Mouse (Mus musculus) lung, postnatal 0 days (tissue): ENCODE data around the gene Prkce. TPM values are rescaled to one million over a fixed set of nuclear protein-coding genes. Genes with fewer than 3 reads are reported as not detected.

Experiments
- ATAC-seq: fragments of 200-750 bp; cut with Nextera tagmentation; 2 replicates; pipeline ENCODE4 v1.8.0; 2017; ENCODE audit warnings: moderate library complexity
- DNase-seq: peaks from one replicate; pipeline ENCODE4 v3.0.0-alpha.2; 2016; ENCODE audit warnings: low spot score
- H3K27ac ChIP-seq: fragments of 300-500 bp; sonication (generic); 2 replicates; pipeline ENCODE4 v1.5.1; 2014; ENCODE audit warnings: antibody characterized with exemption, mild to moderate bottlenecking, low read length, mixed read lengths
- H3K27me3 ChIP-seq: fragments of 300-500 bp; sonication (generic); replicated peaks from 2 replicates; pipeline ENCODE4 v1.6.1; 2014; ENCODE audit warnings: low read length, mixed read lengths; ENCODE audit not compliant: insufficient read depth
- H3K36me3 ChIP-seq: fragments of 300-500 bp; sonication (generic); 2 replicates; pipeline ENCODE4 v1.6.1; 2014; ENCODE audit warnings: low read length, mixed read lengths; ENCODE audit not compliant: insufficient read depth
- H3K4me1 ChIP-seq: fragments of 300-500 bp; sonication (generic); 2 replicates; pipeline ENCODE4 v1.6.1; 2014; ENCODE audit warnings: antibody characterized with exemption, low read depth, low read length, mixed read lengths; ENCODE audit not compliant: insufficient read depth
- H3K4me2 ChIP-seq: fragments of 300-500 bp; sonication (generic); replicated peaks from 2 replicates; pipeline ENCODE4 v1.6.1; 2014; ENCODE audit warnings: low read depth, mild to moderate bottlenecking, low read length, moderate library complexity, mixed read lengths
- H3K4me3 ChIP-seq: fragments of 300-500 bp; sonication (generic); 2 replicates; pipeline ENCODE4 v1.5.1; 2014; ENCODE audit warnings: low read depth, low read length
- H3K9ac ChIP-seq: fragments of 300-500 bp; sonication (generic); replicated peaks from 2 replicates; pipeline ENCODE4 v1.6.1; 2014; ENCODE audit warnings: low read depth, mild to moderate bottlenecking
- H3K9me3 ChIP-seq: fragments of 300-500 bp; sonication (generic); 2 replicates; pipeline ENCODE4 v1.6.1; 2016; ENCODE audit warnings: low read length, mixed read lengths
- CTCF ChIP-seq: IDR thresholded peaks from 2 replicates; pipeline ENCODE4 v1.5.1; 2016; ENCODE audit warnings: antibody characterized with exemption, mild to moderate bottlenecking
- EP300 ChIP-seq: IDR thresholded peaks from 2 replicates; pipeline ENCODE4 v1.6.1; 2016; ENCODE audit warnings: antibody characterized with exemption, mild to moderate bottlenecking, control low read depth
- WGBS: fragments of 180-500 bp; shearing (Covaris S2); extraction: QIAGEN DNeasy Blood & Tissue Kit; methylation state at CpG from one replicate; pipeline ENCODE4 v1.1.7; 2014; 5-methylcytosine and 5-hydroxymethylcytosine counted together
- polyA plus RNA-seq: library from polyadenylated mRNA; unstranded; fragments of >200 nt; fragmentation: Nextera tagmentation; extraction: Ambion mirVana; gene quantifications from 2 replicates; pipeline ENCODE4 v1.2.1, GENCODE M21; 2015

Gene Prkce
- polyA plus RNA-seq, 1 experiment from 2014 or later = 10.6 TPM

DNA sequence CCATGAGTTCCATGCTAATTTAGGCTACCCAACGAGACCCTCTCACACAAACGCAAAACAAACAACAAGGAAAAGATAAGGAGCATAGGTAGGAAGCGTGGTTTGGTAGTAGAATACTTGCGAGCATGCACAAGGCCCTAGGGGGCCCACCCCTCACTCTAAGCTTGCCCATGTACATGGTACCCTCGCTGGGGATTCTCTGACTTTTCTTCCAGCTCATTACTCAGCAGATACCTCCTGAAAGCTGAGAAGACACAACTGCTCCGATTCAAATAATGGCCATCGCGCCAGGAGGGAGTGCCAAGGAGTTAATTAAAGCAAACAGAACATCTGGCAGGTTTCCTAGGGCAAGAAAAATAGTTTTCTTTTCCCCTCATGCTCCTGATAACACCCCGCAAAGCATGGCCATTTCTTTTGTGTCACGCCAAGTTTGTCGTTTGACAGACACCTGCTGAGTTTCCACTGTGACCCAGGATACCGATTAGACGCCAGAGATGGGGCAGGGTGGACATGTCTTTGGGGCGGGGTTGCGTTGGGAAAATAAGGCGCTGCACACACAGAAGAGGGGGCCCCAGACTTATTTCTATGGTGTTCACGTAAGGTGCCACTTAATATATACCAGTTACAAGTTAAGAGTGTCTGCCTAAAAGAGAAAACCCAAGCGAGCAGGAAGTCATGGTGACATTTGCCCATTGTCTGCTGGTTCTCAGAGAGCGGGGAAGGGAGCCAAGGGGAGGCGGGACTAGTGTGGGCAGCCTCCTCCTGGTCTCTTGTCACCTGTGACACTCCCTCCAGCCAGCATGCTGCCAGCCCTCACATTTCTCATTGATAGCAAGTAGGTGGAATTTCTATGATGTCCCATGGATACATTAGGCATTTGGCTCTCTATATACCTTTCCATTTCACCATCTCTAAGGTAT lies 36.2 kb downstream of the Prkce start:
- 0 out of 2 replicates have a peak, but pooled peaks have one; percentile 30 for ATAC-seq
- Histone ChIP-seq H3K27ac (no peak overlapping the region), H3K4me1 (peaks cover 4% of the 10 kb centered on the region; the same call in 1 of the 2 replicates), H3K27me3 (no peaks in the 10 kb centered on the region), H3K4me3 (no peak overlapping the region), H3K9me3 (no peaks in the 10 kb centered on the region), H3K4me2 (peak overlapping the region; percentile 25), H3K36me3 (no peaks in the 10 kb centered on the region), H3K9ac (no peak overlapping the region)
- 53% methylated on average over 20 of the region's 20 CpGs for WGBS
- no peak for TF ChIP-seq EP300
- peak; percentile 16 for DNase-seq

DNA sequence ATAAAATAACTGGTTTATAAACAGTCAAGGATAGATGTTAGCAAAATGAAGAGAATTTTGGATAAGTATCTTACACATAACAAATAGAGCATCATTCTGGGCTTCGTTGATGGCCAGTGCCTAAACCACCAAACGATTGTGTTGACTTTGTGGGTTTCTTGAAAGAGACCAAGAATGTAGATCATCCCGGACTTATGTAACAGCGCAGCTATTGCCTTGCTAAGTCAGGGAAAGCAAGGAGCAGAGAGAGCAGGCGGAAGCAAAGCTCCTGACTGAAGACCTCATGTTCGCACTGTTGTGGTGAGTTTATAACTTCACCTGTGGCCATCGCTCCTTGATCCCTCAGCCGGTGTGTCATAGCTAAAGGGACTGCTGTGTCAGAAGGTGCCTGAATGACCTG lies 38.7 kb downstream of the Prkce start:
- ATAC-seq (no peak), DNase-seq (no peak)
- H3K9me3 ChIP-seq = no peaks in the 10 kb centered on the region
- no peak overlapping the region for H3K27ac ChIP-seq
- no peak overlapping the region for H3K9ac ChIP-seq
- peaks cover 4% of the 10 kb centered on the region; the same call in 1 of the 2 replicates for H3K4me1 ChIP-seq
- H3K27me3 ChIP-seq = no peaks in the 10 kb centered on the region
- H3K4me3 ChIP-seq = no peak overlapping the region
- 77% methylated on average over 8 of the region's 8 CpGs for WGBS
- H3K4me2 ChIP-seq = no peak overlapping the region
- TF ChIP-seq CTCF = no peak
- no peak for TF ChIP-seq EP300
- no peaks in the 10 kb centered on the region for H3K36me3 ChIP-seq

DNA sequence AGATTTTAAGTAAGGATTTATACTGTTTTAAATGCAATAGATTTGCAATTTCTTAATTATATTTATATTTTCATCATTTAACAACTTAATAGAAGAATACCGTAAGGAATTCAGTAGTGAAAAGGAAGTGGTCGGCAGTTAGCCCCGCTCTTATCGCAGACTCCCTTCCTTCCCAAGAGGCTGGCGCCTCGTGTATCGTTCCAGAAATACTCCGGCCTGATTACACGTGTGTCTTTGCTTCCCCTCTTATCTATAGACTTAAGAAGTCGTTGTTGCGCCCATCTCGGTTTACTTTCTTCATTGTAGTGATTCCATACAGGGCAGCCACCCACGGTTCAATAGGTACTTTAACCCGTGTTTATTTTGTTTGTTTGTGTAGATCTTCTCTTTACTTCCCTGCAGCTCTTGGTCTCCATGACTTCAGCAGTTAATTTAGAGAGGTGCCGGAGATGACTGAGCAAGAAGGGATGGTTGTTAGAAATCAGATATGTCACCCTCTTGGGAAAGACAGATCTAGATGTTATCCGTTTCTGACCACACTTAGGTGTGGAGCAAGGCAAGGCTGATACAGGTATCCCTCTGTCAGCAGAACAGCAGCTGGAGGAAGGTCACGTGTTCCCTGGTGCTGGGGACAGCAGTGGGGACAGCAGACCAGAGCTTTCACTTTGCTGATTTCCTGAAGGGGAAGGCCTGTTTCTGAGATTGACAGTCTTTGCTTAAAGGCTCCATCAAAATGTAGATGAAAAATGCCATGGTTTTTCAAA lies 40.7 kb downstream of the Prkce start:
- no peak overlapping the region for H3K9ac ChIP-seq
- no peaks in the 10 kb centered on the region for H3K36me3 ChIP-seq
- no peaks in the 10 kb centered on the region for H3K27me3 ChIP-seq
- H3K4me1 ChIP-seq = peaks cover 4% of the 10 kb centered on the region; the same call in 1 of the 2 replicates
- no peak overlapping the region for H3K4me2 ChIP-seq
- ATAC-seq = no peak
- H3K9me3 ChIP-seq = no peaks in the 10 kb centered on the region
- TF ChIP-seq CTCF (no peak), EP300 (no peak)
- no peak overlapping the region for H3K4me3 ChIP-seq
- 42% methylated on average over 17 of the region's 17 CpGs for WGBS
- no peak overlapping the region for H3K27ac ChIP-seq
- DNase-seq = no peak

- no peak overlapping the region for H3K4me2 ChIP-seq
- TF ChIP-seq EP300 = no peak
- no peak for TF ChIP-seq CTCF
- H3K36me3 ChIP-seq = no peaks in the 10 kb centered on the region
- no peaks in the 10 kb centered on the region for H3K9me3 ChIP-seq
- WGBS = 92% methylated on average over 5 of the region's 5 CpGs
- no peak overlapping the region for H3K9ac ChIP-seq
- H3K27ac ChIP-seq = no peak overlapping the region
- H3K4me1 ChIP-seq = peaks cover under 1% of the 10 kb centered on the region; the same call in 1 of the 2 replicates
- no peak overlapping the region for H3K4me3 ChIP-seq
- DNase-seq (no peak), ATAC-seq (no peak)
- H3K27me3 ChIP-seq = no peaks in the 10 kb centered on the region
These were observed 41.2 kb downstream of the Prkce start for GRCm38 (mm10) chr17:86208821-86209186.

DNA sequence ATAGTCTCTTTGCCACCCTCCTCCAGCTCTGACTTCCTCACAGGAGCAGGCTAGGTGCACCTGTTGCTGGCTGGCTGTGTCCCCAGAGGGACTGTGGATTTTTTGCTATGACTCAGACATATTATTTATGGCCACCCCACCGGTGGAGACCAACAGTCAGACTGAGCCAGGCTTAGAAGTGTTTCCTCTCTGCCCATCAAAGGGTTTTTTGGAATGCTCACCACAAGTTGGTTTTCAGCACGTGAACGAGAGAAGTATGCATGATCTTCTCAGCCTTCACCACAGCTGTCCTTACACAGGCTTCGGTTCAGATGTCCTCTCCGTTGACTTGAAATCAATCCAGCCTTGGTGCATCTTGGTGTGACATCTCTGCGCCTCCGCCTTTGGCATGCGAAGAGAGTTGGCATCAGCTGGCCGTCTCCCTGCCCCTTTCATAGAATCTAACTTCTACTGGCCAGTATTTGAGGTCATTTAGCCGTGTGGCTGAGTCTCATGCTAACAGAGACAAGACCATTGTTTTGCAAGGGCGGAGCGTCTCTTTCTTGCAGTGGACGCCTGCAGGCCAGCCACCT lies 42.2 kb downstream of the Prkce start:
- H3K9ac ChIP-seq = no peak overlapping the region
- H3K36me3 ChIP-seq = no peaks in the 10 kb centered on the region
- no peak for ATAC-seq
- TF ChIP-seq EP300 (no peak), CTCF (no peak)
- no peak overlapping the region for H3K4me2 ChIP-seq
- no peak overlapping the region for H3K27ac ChIP-seq
- WGBS = 86% methylated on average over 13 of the region's 13 CpGs
- DNase-seq = no peak
- H3K27me3 ChIP-seq = no peaks in the 10 kb centered on the region
- H3K4me1 ChIP-seq = no peaks in the 10 kb centered on the region; the same call in 1 of the 2 replicates
- H3K4me3 ChIP-seq = no peak overlapping the region
- H3K9me3 ChIP-seq = no peaks in the 10 kb centered on the region

- TF ChIP-seq EP300 (no peak), CTCF (no peak)
- no peak for ATAC-seq
These were observed 44.6 kb downstream of the Prkce start for GRCm38 (mm10) chr17:86212204-86212603.

More at GRCm38 (mm10) chr17:86212204-86212603, 44.6 kb downstream of the Prkce start:
- no peak overlapping the region for H3K27ac ChIP-seq
- H3K36me3 ChIP-seq = no peaks in the 10 kb centered on the region
- no peak overlapping the region for H3K9ac ChIP-seq
- no peaks in the 10 kb centered on the region for H3K4me1 ChIP-seq
- H3K4me3 ChIP-seq = no peak overlapping the region
- H3K4me2 ChIP-seq = no peak overlapping the region
- WGBS = 91% methylated on average over 3 of the region's 3 CpGs
- H3K27me3 ChIP-seq = no peaks in the 10 kb centered on the region
- H3K9me3 ChIP-seq = no peaks in the 10 kb centered on the region
- DNase-seq = no peak
